Mouse (Mus musculus): Measurements from ENCODE around the gene 4931414P19Rik.
A peak's percentile ranks its signal among the peaks of the same experiment; 100 is the strongest.

The 4931414P19Rik gene

DNA sequence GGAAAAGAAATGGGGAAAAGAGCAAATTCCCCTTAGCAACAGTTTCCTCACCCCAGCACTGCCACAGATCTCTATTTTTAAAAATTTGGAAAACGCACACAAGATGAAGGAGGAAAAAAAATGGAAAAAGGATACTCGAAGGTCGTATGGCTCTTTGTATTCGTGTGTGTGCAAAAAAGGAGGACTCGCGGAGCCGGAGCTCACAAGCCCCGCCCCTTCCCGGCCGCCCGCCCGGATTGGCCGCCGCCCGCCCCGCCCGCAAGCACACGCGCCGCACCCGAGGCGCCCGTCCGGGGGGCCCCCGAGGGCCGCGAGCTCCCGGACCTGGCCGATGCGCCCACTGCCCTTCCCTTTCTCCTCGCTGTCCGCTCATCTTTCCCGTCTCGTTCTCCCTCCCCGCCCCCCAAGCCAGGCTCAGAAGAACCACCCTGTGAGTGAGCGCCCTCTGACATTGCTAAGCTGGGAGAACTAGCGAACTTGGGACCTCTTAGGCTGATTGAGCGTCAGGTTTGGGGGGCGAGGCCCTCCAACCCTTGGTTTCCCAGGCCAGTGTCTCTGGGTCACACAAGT lies at the start of gene 4931414P19Rik:
4931414P19Rik (minus strand) TSS at position 242 of the 570 bp plus-strand sequence.
- peak; percentile 76 for DNase-seq

DNA sequence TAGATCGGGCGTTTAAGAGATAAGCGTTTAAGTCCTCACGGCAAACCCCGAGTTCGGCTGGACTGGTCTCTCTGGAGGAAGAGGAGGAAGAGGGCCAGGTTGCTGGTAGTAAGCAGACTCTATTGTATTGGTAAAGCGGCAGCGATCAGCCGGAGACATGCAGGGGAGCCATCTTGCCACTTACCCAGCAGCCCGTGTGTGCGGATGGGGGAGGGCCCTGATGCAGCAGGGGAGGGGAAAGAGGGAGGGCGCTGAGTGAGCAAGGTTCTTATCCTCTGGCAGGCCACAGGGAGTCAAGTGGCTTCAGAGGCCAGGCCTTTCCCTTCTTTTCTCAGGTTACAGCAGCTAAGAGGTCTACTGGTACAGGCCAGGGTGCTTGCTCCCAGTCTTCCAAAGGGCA lies 47.7 kb upstream of the 4931414P19Rik start:
- DNase-seq: peak; percentile 79

GRCm38 (mm10) chr14:54652787-54653186 lies 47.0 kb upstream of the 4931414P19Rik start:
- no peak for DNase-seq

DNA sequence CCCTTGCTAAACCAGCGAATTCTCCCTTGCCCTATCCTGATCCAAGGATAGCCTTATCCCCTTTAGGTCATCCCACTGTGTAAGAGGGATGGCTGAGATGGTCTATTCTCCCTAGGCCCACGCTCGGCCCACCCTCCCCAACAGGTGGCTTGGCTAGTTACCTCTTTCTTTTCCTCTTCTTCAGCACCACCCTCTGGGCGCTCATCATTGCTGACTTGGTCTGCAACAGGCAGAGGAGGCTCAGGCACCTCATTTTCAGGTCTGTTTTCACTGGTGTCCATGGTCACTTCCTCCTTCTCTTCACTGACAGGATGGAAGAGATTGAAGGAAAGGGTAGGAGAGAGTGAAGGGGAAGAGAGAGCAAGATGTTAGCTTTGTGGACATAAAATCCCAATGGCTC lies 45.8 kb upstream of the 4931414P19Rik start:
- no peak for DNase-seq

- peak; percentile 85 for DNase-seq
Observed at GRCm38 (mm10) chr14:54650621-54651454, 45.0 kb upstream of the 4931414P19Rik start.

DNA sequence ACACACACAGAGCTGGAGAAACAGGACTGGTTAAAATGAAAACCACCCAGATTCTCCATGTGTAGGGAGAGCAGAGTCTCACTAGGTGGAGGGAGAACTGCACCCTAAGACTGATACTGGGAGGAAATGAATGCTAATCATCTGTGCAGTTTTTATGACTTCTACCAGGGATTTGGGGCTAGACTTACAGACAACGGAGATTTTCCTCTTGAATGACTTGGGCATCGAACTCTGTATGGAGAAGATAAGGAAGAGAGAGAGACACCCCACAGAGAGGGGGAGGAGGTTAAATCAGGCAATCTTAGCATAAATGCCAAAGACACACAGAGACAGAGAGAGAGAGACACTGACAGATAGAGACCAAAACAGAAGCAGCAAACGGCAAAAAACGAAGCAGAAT lies 42.1 kb upstream of the 4931414P19Rik start:
- no peak for DNase-seq

GRCm38 (mm10) chr14:54646898-54647636 lies 41.3 kb upstream of the 4931414P19Rik start:
- no peak for DNase-seq

GRCm38 (mm10) chr14:54646455-54646854 lies 40.7 kb upstream of the 4931414P19Rik start:
- DNase-seq: no peak

DNA sequence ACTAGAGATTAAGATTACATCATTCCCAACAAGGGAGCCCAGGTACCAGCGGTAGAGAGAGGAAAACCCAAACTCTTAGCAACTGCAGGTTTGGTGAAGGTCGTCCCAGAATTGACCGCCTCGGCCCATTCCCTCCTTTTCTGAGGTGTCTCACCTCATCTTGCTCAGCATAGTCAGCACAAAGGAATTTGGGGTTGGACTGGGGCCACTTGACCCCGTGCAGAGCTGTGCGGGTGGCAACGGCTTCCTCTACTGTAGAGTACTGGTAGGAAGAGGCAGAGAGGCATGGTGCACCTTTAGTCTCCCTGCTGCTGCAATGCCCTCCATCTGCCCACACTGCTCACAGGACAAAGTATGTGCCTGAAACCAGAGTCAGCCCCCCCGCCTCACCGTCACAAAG lies 38.5 kb upstream of the 4931414P19Rik start:
- no peak for DNase-seq

DNA sequence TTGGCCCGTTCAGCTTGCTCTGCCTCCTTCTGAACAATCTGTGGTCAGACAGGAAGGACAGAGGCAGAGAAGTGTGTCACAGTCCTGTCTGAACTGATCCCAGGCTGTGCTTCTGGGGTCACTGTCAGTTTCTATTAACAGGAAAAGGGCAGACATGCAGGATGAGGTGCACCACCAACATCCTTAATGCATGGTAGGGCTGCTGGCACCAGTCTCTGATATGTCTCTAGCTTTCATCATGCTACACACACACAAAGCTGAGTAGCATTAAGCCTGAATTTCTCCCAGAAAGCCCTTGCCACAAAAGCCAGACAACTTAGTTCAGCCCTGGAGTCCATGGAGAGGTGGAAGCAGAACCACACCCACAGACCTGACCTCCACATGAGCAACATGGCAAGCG lies 37.2 kb upstream of the 4931414P19Rik start:
- no peak for DNase-seq

- DNase-seq: no peak
Observed at GRCm38 (mm10) chr14:54642224-54642944, 36.6 kb upstream of the 4931414P19Rik start.

DNA sequence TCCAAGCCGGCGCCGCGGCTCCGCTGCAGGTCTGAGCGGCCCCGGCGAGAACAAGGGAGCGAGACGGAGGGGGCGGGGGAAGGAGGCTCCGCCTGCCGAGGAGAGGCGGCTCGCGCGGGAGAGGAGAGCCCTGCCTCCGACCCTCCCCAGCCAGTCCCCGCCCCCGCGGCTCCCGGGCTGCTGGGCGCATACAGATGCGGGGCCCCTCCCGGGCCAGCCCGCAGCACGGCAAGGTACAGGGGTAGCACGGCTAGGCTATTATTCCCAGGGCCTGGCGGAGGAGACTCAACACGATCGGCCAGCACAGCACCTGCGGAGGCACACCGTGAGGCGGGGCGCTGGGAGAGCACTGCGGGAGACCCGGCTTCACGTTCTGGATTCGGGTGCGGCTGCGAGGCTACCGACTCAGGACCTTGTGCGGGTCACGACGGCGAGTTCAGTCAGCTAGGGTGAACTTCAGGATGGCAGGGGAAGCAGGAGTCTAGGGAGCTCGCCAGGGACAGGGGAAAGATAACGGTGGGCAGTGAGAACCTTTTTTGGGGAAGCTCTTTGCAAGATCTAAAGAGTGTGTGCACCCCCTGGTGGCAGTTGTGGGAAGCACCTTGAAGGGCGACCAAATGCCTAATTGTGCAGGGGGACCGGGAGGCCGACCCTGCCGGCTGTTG lies 35.6 kb upstream of the 4931414P19Rik start, which contains the start of gene Cdh24:
Cdh24 (minus strand) TSS at position 60 of the 665 bp plus-strand sequence.
- peak; percentile 85 for DNase-seq

GRCm38 (mm10) chr14:54640946-54641304 lies 35.1 kb upstream of the 4931414P19Rik start, which contains the start of gene Gm17606:
Gene Gm17606, plus strand, starts transcription at chr14:54640952.
- no peak for DNase-seq

DNA sequence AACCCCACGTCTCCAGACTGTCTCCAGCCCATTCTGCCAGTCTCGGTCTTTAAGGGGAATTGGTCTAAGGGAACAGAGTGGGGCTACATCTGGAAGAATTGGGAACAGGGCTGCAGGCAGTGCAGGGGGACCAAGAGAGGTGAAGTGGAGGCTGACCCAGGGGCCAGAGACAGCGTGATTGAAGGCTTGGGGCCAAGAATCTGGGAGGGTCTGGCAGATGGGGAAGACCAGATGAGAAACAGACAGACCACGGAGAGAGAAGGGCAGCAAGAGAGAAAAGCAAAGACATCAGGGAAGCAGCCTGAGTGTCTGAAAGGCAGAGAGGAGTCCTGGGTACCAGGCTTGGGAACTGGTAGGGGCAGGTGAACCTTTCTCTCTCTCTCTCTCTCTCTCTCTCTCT lies 34.3 kb upstream of the 4931414P19Rik start:
- DNase-seq: no peak

GRCm38 (mm10) chr14:54638210-54638609 lies 32.4 kb upstream of the 4931414P19Rik start:
- DNase-seq: no peak

DNA sequence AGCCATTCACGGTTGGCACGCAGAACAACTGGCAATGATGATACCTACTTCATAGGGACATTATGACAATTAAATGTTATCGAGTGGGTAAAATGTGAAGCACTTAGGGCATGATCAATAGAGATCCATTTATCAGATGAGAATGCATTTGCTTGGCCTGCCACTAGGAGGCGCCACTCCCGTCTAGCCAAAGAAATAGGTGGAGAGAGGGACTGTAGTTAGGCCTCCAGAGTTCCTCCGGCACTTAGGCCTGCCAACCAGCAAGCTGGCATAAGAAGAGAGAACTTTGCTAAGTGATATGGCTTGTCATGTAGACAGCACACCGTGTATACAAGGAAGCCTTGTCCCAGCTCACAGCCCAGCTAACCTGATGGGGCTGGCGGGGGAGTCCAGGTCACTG lies 31.2 kb upstream of the 4931414P19Rik start:
- peak; percentile 54 for DNase-seq

GRCm38 (mm10) chr14:54634182-54634581 lies 28.4 kb upstream of the 4931414P19Rik start:
- no peak for DNase-seq

- no peak for DNase-seq
Observed at GRCm38 (mm10) chr14:54632252-54632651, 26.5 kb upstream of the 4931414P19Rik start.

DNA sequence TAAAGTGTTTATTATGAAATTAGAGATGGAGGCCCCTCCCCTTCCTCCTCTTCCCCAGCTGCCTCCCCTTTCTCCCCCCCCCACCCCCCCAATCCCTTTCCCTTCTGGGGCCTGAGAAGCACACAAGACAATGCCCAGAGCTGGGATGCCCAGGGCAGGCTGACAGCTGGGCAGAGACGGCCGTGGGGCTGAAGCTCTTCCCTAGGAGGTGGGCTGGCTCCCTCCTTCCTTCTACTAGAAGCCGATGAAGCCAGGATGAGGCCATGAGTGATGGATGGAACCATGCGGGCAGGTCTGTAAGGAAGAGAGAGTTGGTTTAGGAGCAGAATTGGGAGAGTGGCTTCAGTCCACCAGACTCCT lies 25.4 kb upstream of the 4931414P19Rik start:
- DNase-seq: no peak

- DNase-seq: no peak
Observed at GRCm38 (mm10) chr14:54630583-54631239, 24.9 kb upstream of the 4931414P19Rik start.

GRCm38 (mm10) chr14:54629797-54630196 lies 24.0 kb upstream of the 4931414P19Rik start:
- DNase-seq: no peak

DNA sequence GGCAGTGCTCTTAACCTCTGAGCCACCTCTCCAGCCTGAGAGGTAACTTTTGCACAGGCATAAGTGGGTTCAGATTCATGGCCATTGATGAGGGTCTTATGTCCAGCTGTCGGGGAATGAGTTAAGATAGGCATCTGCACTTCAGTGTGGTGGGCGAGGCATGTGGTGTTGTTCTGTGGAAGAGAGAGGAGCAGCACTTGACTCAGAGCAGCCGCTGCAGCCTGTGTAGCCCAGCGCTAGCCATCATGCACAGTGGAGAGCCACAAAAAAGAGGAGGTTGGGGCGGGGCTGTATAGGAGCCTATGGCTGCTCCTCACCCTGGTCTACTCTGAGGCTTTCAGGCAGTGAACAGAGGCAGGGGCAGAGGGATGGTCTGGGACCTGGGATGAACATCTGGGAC lies 22.3 kb upstream of the 4931414P19Rik start:
- no peak for DNase-seq
